Mouse (Mus musculus) adrenal gland, postnatal 10 days (tissue): ENCODE results near the gene Sox5. TPM values are rescaled to one million over a fixed set of nuclear protein-coding genes. Genes with fewer than 3 reads are reported as not detected.

ENCODE experiments used
- DNase-seq: peaks from one replicate; pipeline ENCODE4 v3.0.0; 2021; ENCODE audit warnings: mixed read lengths
- total RNA-seq, 2 experiments: library from RNA; stranded (reverse); gene quantifications; 2 replicates each; pipeline ENCODE4 v1.2.3; 2021

Gene Sox5
- total RNA-seq, 2 experiments from 2014 or later, result 11.9 to 20.4 TPM

DNA sequence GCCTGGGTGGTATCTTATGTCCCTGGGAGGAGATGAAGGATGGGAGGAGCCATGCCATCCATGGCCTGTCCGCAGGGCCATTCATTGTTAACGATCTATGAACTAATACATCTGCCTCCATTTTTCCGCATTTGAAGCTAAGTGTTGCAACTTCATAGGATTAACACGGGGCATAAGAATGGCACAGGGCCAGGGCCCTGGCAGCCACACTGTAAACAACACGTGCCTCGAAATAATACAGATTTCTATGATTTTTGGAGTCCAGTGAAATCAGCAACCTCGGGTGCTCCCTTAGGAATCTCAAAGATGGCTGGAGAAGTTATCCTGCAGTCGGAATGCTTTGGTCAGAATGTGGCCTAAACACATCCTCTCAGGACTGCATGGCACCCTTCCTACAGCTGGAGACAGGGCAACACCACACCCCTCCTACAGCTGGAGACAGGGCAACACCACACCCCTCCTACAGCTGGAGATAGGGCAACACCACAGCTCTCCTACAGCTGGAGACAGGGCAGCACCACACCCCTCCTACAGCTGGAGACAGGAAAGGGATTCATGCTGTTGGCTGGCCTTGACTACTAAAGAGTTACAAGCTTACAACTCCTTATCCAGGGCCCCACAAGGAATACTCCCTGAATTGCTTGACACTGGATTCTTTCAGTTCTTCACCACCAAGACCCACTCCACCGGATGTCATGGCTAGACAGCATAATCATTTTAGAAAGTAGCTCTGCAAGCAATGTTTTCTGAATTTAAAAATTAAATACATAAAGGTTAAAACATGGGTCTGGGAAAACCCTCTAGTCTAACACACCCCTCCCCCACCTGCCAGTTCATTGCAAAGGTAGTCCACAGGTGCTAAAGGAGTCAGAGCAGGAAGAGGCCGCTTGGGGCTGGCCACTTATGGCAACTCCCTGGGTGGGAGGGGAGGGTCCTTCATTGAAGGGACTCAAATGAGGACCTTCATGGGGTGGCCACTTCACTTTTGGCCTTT, 122.4 kb downstream of the Sox5 start:
- peak; percentile 41 for DNase-seq

DNA sequence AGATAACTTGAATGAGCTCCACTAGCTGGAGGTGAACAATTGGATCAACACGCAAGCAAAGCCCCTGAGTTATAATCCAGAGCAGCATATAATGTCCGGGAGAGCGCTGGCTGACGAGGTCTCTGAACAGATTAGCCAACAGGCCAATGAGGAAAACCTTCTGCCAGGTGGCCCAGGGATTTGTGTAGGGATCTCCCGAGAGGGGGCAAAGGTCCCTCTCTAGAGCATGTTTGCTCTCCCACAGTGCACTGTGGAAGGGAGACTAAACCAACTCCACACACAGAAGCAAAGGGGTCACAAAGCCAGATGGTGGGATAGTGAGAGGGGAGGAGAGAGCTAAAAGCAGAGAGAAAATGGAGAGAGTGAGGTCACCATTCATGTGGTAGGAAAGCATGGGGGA, 128.9 kb downstream of the Sox5 start:
- peak; percentile 35 for DNase-seq

DNA sequence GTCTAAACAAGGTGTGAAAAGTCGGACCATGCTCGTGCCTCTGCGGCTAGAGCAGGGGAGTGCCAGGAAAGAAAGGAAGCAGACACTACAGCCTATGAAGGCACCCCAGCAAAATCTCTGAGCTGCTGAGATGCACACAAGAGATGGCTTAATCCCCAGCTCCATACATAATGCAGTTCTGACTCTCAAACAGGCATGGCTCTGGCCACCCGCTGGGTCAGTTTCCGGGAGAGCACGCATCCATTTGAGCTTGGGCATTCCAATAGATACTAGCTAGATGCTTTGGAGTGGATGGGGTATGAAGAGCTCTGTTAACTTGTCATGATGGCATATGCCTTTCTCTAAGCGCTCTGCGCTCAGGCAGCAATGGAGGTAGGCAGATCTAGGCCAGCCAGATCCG, 132.9 kb downstream of the Sox5 start:
- no peak for DNase-seq

DNA sequence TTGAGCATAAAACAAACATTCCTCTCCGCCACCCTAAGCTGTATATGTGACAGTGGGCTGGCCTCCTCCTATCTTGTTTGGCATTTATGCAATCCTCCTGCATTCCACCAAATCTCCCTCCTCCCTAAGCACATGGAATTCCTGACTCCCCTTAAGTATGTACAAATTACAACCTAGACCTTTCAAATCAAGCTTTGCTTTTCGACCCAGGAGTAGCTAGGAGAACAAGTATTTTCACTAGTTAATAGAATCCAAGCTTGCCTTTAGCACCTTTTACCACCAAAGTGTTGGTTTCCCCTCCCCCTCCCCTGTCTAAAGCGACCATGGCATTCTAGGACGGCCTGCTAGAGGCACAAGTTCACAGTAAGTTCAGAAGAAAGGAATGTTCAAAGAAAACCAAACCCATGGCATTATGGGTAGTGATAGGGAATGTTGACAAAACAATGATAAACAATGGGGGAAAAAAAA, 133.6 kb downstream of the Sox5 start:
- DNase-seq, result no peak

DNA sequence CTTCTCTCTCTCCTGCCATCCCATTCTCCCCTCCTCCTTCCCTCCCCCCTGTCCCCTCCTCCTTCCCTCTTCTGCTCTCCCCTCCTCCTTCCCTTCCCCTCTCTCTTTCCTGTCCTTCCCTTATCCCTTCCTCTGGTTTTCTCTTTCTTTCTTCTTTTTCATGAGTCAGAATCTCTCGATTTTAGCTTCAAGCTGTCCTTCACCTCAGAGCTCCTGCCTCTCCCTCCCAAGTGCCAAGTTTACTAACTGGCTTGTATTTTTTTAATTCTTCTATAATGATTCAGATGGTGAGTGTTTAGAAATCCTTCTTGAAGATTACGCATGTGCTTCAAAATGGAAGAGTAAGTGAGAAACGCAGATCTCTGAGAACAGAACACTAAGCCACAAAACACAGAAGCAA, 135.4 kb downstream of the Sox5 start:
- DNase-seq, result no peak

DNA sequence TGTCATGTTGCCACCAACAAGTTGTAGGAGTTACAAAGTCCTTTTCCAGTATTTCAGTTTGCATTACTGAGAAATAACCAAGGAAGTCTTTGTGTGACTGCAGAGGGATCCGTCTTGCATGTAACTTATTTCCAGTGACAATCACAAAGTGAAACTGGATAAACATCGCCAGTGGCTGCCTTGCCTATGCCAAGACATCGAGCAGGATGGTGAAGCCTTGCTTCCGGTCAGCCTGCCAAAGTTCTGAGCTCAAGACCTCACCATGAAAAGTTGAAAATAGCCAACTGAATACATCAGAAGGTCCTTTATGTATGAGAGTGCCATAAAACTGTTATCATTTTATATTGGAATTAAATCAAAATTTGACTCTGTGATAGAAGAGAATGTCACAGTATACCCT, 136.0 kb downstream of the Sox5 start:
- no peak for DNase-seq

DNA sequence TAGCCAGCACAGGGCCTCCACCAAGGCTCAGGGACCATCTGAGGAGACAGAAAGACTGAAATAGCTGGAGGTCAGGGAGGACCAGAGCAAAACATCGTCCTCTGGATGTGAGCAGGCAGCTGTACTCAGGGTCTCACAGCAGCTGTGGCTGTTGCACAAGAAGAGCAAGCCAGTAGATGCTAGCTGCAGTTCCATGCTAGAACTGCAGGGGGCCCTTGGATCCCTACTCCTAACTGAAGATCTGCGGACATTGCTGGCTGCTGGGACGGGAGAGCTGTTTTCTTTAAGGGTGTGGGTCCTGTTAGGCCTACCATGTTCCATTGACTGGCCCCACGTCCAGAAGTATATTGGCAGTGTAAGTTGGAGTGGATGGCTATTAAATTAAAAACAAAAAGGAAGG, 137.1 kb downstream of the Sox5 start:
- peak; percentile 67 for DNase-seq

DNA sequence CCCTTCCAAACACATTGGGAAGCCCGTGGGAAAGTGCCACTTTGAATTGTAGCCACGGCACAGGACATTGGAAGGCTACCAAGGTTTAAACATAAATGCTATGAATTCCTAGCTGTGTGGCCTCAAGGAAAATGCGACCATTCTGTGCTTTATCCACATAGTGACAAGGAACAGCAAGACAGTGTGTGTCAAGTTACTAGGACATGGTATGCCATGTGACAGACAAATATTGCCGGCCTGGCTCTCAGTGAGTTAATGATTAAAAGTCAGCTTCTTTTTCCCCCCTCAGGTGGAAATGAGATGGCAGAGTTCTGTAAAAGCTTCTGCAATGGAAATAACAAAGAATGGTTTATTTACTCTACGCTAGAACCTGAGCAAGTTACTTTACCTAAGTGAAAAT, 138.2 kb downstream of the Sox5 start:
- DNase-seq, result no peak

DNA sequence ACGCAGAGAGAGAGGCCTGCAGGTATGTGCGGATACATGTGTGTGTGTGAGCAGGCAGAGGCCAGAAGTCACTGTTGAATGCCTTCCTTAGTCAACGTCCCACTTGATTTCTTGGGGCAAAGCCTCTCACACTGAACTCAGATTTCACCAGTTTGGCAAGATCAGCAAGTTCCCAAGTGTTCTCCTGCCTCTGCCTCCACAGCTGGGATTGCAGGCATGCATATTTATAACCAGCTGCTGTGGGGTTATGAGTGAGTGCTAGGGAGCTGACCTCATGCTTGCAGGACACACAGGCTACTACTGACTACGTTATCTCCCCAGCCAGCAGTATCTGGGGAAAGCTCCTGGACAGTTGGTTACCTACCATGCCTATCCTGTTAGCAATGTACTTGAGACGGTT, 139.9 kb downstream of the Sox5 start:
- no peak for DNase-seq

DNA sequence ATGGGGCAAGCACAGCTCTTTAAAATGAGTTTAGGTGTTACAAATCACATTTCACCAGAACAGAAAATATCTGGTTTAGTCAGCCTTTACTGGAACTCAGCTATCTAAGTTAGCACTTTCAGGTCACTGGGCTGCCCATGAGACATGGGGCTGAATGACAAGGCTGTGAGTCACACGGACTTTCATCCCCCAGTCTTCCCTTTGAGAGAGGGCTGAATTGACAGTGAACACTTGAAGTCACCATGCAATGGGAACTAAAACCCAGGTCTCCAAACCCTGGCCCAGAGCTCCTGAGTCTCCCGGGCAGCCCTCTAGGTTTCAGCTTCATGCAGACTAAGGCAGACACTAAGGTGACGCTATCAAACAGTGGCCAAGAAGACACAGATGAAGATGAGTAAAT, 141.2 kb downstream of the Sox5 start:
- DNase-seq, result no peak

DNA sequence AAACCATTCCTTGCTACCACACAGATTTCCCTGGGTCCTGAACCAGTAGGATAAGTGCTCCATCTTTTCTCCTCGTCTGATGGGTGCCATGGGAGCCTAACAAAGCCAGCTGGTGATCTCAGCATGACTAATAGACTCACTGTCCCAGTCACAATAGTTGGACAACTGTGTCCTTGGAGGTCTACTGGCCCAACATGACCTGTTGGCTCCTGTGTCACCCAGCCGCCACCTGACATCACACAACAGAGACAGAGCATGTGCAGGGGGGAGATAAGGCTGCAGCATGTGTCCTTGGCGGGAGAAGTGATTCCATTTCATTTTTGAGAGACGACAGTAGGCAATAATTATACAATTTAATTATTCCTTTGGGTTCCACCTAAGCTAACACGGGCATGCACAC, 143.2 kb downstream of the Sox5 start:
- DNase-seq, result peak; percentile 32

DNA sequence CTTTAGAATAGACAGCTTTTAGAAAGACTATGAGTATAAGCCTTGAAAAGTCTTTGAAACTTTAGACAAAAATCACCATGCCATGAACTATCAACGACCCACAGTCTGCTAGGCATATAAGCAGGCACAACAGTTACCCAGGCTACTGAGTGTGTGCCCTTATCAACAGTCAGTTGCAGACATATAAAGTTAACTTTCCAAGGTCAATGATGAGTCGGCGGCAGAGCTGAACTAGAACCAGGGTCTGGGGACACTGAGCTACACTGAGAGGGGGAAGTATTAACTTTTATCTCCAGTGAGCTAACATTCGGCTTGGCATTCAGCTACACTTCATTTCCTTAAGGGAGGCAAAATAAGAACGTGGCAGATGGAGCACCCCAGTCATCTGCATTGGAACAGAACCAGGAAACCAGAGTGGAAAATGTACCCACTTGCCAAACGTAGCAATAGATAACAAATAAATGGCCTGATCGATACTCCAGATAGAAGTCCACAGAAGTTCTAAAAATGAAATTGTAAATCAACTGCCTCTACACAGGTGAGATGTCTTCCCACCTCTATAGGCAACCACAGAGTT, 154.2 kb downstream of the Sox5 start:
- DNase-seq, result no peak

DNA sequence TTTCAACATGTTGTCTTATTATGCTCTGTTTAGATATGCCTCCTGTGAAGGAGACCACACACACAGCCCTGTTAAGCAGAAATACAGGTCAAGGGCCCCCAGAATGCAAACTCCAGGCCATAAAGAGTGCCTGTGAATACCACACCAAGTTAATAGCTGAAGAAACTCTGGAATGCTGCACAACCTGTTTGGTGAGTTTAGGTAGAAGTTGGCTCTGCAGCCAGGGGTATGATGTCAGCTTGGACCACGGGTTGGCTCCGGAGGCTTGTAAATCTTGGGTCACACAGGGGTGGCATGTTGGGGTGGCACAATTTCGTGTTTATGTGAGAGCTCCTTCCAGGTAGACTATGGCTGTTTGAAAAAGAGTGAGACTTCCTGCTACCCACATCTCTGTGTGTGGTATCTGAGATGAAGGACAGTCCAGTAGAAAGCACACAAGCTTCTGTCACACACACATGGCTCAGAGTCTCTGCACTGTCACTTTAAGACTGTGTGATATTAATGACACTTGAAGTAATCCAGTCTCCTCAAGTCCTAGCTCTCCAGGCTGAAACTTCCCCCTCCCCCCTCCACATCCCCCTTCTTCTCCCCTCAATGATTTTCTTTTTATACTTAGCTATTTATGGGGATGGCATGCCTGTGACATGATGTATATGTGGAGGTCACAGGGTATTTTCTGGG, 160.5 kb downstream of the Sox5 start:
- no peak for DNase-seq

DNA sequence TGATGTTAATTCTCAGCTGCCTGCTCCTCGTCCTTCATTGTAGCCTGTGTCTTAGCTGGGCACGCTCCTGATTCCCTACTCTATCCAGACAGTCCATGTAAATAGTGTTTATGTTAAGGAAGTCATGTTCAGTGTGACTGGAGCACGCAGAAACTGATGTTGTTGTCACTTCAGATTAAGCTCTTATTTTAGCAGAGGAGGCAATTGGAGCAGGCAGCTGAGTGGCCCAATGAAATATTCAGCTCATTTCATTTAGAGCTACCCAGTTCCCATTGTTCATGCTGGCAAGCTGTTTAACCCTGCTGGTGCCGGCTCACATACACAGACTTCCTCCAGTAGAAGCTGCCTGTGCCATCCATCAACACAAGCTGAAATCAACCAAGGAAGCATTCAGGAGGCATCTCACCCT, 170.4 kb downstream of the Sox5 start:
- DNase-seq, result no peak

DNA sequence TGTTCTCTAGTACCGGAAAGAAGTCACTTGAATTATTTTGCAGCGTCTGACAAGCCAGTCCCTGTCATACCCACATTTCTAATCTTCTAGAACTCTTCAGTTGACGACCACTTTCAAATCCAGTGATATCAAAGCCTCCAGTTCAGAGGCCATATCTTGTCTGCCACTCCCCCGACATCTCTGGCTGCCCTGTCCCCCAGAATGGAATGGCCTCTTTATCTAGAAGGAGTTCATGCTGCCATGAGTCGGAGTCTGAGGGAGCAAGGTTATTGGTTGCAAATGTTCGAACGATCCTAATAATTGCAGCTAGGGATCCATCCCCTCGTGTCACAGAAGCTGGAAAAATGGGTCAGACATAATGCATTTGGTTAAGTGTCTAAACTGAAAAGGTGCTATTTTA, 170.9 kb downstream of the Sox5 start:
- no peak for DNase-seq

DNA sequence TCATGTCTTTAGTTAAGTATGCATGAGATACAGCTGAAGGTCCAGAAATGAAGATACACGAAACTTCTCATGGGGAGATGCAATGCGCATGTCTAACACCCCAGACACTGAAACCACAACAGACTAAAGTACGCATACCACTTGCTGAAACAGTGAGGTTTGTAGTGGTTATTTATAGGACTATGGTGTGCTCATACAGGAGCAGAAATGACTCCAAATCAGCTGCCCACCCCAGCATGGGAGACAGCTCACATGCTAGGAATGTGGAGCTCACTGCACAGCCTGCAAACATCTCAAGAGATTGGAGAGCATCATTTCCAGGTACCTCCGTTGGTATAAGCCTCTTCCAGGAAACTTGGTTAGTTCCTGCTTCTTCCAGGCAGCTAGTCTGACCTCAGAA, 178.9 kb downstream of the Sox5 start:
- DNase-seq, result no peak

DNA sequence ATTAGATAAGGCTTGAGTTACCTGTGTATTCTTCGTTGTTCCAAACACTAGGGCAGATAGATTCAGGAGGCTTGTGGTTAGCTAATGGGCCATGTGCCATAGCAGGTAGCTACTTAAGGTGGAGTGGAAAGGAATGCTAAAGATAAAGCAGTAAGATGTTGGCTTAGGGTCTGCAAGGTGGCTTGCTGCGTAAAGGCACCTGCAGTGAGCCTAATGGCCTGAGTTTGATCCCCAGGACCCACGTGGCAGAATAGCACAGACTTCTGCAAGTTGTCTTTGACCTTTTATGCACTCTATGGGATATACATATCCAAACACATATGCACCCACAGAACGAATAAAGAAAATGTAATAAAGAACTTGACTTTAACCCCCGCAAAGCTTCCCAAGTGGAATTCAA, 181.4 kb downstream of the Sox5 start:
- DNase-seq, result no peak

DNA sequence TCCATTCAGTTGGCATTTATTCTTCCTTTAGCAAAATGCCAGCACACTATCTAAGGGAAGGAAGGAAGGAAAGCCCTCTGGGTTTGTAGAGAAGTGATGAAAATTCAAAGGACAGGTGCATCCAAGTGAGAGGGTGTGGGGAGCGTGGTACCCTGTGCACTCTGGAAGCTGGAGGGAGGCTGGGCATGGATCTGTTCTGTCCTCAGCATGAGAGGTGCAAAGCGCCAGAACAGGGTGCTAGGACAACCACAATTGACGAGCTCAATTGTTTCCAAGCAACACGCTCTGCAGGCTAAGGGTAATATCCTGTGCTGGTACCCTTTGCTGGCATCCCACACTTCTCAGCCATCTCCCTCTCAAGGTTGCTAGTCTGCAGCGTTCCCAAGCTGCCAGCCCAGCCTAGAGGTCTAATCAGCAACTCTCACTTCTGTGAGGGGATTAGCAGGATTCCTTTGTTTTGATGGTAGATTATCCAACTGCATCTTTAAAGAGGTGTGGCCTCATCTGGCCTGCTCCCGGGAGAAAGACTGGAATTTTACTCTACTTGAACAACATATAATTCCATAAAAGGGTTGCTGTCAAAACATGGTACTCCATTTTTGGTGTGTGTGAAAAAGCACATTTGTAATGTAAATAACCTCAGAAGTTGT, 183.3 kb downstream of the Sox5 start:
- no peak for DNase-seq

DNA sequence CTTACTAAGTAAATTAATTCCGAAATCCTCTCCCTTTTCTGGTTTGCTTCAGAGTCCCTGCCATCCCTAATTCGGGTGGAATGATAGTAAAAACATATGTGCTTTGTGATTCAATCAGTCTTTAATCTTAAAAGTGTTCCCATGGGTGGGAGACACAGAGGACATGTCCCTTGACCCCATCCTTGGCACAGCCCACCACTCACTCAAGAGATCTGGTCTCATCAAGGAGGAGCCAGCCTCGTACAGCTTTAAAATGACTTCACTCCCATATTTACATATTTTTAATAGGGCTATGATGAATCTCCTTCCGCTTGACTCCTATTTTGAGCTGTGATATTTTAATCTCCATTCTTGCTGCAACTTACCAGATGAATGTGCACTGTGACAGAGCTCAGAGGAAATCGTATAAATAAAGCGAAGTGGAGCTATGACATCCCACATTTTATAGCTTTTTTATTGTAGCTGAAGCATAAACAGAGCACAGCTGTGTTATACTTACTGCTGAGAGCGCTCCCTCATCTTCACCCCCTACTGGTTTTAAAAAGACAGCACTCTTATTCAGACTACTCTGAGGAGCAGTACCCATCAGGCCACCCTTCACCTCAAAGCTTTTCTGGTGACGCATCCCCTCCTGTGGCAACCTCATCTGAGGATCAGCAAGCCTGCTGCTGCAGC, 185.1 kb downstream of the Sox5 start:
- DNase-seq, result no peak

DNA sequence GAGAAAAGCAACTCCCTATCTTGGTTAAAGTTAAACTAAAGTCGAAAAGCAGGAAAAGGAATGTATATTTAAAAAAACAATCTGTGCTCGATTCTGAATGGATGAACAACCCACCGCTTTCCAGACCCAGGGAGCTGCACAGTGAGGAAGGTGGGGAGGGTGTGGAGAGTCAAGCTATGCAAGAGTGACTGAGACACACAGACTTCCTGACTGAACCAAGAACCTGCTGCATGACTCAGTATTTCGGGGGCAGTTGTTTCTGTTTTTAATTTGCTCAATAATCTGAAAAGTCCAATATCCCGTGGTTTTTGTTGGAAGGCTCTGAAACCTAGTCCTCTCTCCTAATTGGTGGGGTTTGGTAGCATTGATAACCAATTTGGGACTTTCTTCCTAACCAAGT, 196.9 kb downstream of the Sox5 start:
- DNase-seq, result no peak

DNA sequence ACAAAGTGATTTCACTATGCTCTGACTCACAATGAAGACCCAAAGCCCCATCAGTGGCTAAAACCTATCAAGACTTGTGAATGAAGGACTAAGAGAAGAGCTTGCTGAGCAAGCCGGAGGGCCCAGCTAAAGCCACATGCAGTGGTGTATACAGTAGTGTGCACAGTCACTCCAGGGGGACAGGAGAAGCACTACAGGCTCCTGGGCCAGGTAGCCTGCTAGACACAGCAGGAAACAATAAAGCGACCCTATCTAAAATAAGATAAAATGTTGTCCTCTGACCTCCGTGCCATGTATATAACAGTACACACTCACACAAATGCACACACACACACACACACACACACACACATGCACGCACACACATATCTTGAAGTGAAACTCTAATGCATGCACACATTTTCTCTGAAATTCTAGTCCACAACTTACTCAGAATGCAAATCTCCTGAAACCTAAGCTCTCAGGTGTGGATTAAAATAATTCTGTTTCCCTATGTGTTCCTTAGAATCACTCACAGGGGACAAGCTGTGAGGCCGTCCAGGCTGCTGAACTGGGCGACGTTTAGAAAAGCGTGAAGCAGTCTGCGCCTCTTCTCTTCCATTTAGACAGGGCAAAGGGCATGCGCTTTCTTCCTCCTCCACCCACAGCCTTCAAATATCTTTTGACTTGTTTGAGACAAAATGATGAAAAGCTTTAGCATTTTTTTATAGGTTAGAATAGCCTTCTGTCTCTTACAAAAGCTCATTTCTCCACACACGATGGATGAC, 197.5 kb downstream of the Sox5 start:
- no peak for DNase-seq
